Mouse (Mus musculus) kidney, postnatal 25 days (tissue): ENCODE results near the gene BC052040.

Source experiments
- DNase-seq, 2 experiments: peaks; one replicate each; pipeline ENCODE4 v3.0.0; 2021; ENCODE audit warnings: mixed read lengths in 2 of 2

Gene BC052040

GRCm38 (mm10) chr2:115717980-115718379 lies 136.5 kb downstream of the BC052040 start:
- no peak for DNase-seq

- DNase-seq, result peak in 1 of 2 experiments; percentile 7
Observed at GRCm38 (mm10) chr2:115723452-115723851, 141.9 kb downstream of the BC052040 start.

- DNase-seq, result peak; percentile 55 to 76
Observed at GRCm38 (mm10) chr2:115724216-115724615, 142.7 kb downstream of the BC052040 start.

GRCm38 (mm10) chr2:115724726-115725125 lies 143.2 kb downstream of the BC052040 start:
- DNase-seq, result no peak

- DNase-seq, result no peak
Observed at GRCm38 (mm10) chr2:115725503-115725902, 144.0 kb downstream of the BC052040 start.

- no peak for DNase-seq
Observed at GRCm38 (mm10) chr2:115725926-115726325, 144.4 kb downstream of the BC052040 start.

- no peak for DNase-seq
Observed at GRCm38 (mm10) chr2:115726806-115727205, 145.3 kb downstream of the BC052040 start.

- DNase-seq, result no peak
Observed at GRCm38 (mm10) chr2:115728627-115729026, 147.1 kb downstream of the BC052040 start.

GRCm38 (mm10) chr2:115730502-115730901 lies 149.0 kb downstream of the BC052040 start:
- DNase-seq, result no peak

GRCm38 (mm10) chr2:115731171-115731570 lies 149.7 kb downstream of the BC052040 start:
- no peak for DNase-seq

- DNase-seq, result no peak
Observed at GRCm38 (mm10) chr2:115732572-115732971, 151.1 kb downstream of the BC052040 start.

GRCm38 (mm10) chr2:115733017-115733692 lies 151.6 kb downstream of the BC052040 start:
- DNase-seq, result peak; percentile 17 to 62

GRCm38 (mm10) chr2:115734850-115735249 lies 153.3 kb downstream of the BC052040 start:
- DNase-seq, result peak; percentile 23 to 41

GRCm38 (mm10) chr2:115736416-115736815 lies 154.9 kb downstream of the BC052040 start:
- DNase-seq, result peak; percentile 58 to 79

- no peak for DNase-seq
Observed at GRCm38 (mm10) chr2:115737966-115738365, 156.4 kb downstream of the BC052040 start.

- no peak for DNase-seq
Observed at GRCm38 (mm10) chr2:115742061-115742460, 160.5 kb downstream of the BC052040 start.

GRCm38 (mm10) chr2:115747639-115748038 lies 166.1 kb downstream of the BC052040 start:
- DNase-seq, result no peak

GRCm38 (mm10) chr2:115751177-115751576 lies 169.7 kb downstream of the BC052040 start:
- DNase-seq, result no peak

- DNase-seq, result peak in 1 of 2 experiments; percentile 33
Observed at GRCm38 (mm10) chr2:115757685-115758084, 176.2 kb downstream of the BC052040 start.

GRCm38 (mm10) chr2:115758542-115758941 lies 177.0 kb downstream of the BC052040 start:
- DNase-seq, result peak; percentile 40 to 70

GRCm38 (mm10) chr2:115764595-115765305 lies 183.2 kb downstream of the BC052040 start:
- no peak for DNase-seq

- DNase-seq, result no peak
Observed at GRCm38 (mm10) chr2:115769597-115770305, 188.2 kb downstream of the BC052040 start.

GRCm38 (mm10) chr2:115772709-115773108 lies 191.2 kb downstream of the BC052040 start:
- DNase-seq, result no peak
